Mouse (Mus musculus) kidney, postnatal 0 days (tissue): ENCODE results near the gene Fam129b. TPM values are rescaled to one million over a fixed set of nuclear protein-coding genes. Genes with fewer than 3 reads are reported as not detected.

Experiments used
- ATAC-seq: fragments of 200-750 bp; cut with Nextera tagmentation; replicated peaks from 2 replicates; pipeline ENCODE4 v1.8.0; 2017; ENCODE audit warnings: low read depth, moderate number of reproducible peaks, moderate TSS enrichment, moderate library complexity; ENCODE audit not compliant: low FRiP score
- DNase-seq: peaks from one replicate; pipeline ENCODE4 v3.0.0-alpha.2; 2016; ENCODE audit warnings: low spot score
- H3K27ac ChIP-seq: fragments of 300-500 bp; sonication (generic); 2 replicates; pipeline ENCODE4 v1.5.1; 2014; ENCODE audit warnings: mild to moderate bottlenecking
- H3K27me3 ChIP-seq: fragments of 300-500 bp; sonication (generic); 2 replicates; pipeline ENCODE4 v1.6.1; 2014; ENCODE audit warnings: low read length, mixed read lengths; ENCODE audit not compliant: insufficient read depth
- H3K36me3 ChIP-seq: fragments of 300-500 bp; sonication (generic); 2 replicates; pipeline ENCODE4 v1.6.1; 2014; ENCODE audit warnings: low read length, mixed read lengths; ENCODE audit not compliant: insufficient read depth
- H3K4me1 ChIP-seq: fragments of 300-500 bp; sonication (generic); replicated peaks from 2 replicates; pipeline ENCODE4 v1.6.1; 2014; ENCODE audit warnings: antibody characterized with exemption, low read length, mixed read lengths; ENCODE audit not compliant: insufficient read depth
- H3K4me2 ChIP-seq: fragments of 300-500 bp; sonication (generic); 2 replicates; pipeline ENCODE4 v1.6.1; 2014; ENCODE audit warnings: mild to moderate bottlenecking, low read length, moderate library complexity, mixed read lengths
- H3K4me3 ChIP-seq: fragments of 300-500 bp; sonication (generic); replicated peaks from 2 replicates; pipeline ENCODE4 v1.5.1; 2014; ENCODE audit warnings: low read depth, low read length
- H3K9ac ChIP-seq: fragments of 300-500 bp; sonication (generic); 2 replicates; pipeline ENCODE4 v1.6.1; 2014; ENCODE audit warnings: low read depth, low read length
- H3K9me3 ChIP-seq: fragments of 300-500 bp; sonication (generic); replicated peaks from 2 replicates; pipeline ENCODE4 v1.6.1; 2016; ENCODE audit warnings: low read length, inconsistent platforms, mixed read lengths
- CTCF ChIP-seq: IDR thresholded peaks from 2 replicates; pipeline ENCODE4 v1.5.1; 2016; ENCODE audit warnings: antibody characterized with exemption, low read depth, mild to moderate bottlenecking, moderate library complexity
- WGBS: fragments of 180-500 bp; shearing (Covaris S2); extraction: QIAGEN DNeasy Blood & Tissue Kit; methylation state at CpG from one replicate; pipeline ENCODE4 v1.1.7; 2014; 5-methylcytosine and 5-hydroxymethylcytosine counted together
- polyA plus RNA-seq: library from polyadenylated mRNA; unstranded; fragments of >200 nt; fragmentation: Nextera tagmentation; extraction: Ambion mirVana; gene quantifications from 2 replicates; pipeline ENCODE4 v1.2.1, GENCODE M21; 2015

Fam129b gene
- polyA plus RNA-seq, 1 experiment from 2014 or later = 42.2 TPM

DNA sequence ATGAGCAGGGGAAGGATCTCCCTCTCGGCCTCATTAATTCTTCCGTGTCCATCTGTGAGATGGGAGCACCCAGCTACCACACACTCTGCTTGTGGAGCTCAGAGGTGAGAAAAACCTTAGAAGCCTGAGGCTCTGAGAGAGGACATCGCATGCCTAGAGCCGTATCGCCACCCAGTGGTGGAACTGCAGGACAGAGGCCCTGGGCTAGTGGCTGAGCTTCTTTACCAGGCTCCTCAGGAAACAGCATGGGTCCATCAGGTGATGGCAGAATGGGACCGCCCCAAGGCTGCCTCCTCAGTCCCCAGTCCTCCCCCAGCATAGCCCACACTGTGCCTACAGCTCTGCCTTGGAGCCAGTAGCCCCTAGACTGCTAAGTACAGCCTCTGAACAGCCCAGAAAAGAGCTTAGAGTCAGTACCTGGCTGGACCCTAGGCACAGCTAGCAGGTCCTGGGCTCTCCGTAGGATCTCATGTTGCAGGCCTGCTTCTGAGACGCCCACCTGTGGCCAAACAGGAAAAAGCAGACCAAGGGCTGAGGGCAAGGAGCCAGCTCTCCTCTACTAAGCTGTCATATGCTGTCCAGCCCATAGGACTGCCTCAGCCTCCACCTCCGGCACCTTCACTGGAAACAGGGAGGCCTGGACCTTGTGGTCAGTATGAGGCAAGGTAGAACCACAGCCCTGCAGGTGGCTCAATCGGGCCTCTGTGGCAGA is 52.5 kb downstream of the Fam129b start:
- Histone ChIP-seq H3K27ac (no peak overlapping the region), H3K9me3 (no peaks in the 10 kb centered on the region), H3K27me3 (no peaks in the 10 kb centered on the region), H3K4me1 (no peaks in the 10 kb centered on the region), H3K4me3 (no peak overlapping the region), H3K9ac (no peak overlapping the region), H3K4me2 (no peak overlapping the region), H3K36me3 (peaks cover 19% of the 10 kb centered on the region)
- TF ChIP-seq CTCF = peak; percentile 92
- DNase-seq (peak; percentile 90), ATAC-seq (peak; percentile 47)
- WGBS = 26% methylated on average over 10 of the region's 10 CpGs

DNA sequence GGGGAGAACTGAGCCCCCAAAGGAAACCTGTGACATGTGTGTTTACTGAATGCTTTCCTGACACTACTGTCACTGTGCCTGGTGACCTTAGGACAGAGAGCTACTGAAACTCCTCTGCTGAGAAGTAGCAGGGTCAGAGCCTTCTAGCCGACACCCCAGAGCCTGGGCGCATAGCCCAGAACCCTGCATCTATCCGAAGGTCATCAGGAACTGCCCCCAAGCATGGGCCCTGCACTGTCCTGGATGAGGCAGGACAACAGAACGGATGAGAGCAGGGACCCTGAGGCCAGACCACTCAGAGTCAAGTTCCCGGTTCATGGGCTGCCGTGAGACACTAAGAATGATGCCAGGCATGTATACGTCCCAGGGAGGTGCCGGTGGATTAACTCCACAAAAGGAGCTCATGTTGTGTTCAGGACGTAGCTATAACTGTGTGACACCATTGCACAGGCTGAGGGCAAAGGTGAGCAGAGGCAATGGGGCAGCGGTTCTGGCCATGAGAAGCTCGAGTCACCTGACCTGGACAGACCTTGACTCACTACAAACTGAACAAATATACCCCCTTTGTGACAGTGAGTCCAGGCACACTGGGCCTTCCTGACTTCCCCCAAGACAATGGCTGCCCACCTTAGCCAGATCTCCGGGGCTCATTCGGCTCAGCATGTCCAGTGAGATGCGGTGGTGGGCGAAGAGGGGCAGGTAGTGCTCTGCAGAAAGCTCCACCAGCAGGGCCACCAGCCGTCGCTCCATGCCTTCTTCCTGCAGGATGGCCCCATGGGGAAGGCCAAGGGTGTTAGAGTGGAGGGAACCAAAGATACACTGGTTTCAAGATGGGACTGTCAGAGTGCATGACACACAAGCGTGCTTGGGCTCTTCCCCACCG is 53.3 kb downstream of the Fam129b start:
- H3K4me2 ChIP-seq = no peak overlapping the region
- H3K9ac ChIP-seq = no peak overlapping the region
- 0 out of 2 replicates have a peak, but pooled peaks cover 15% of the 10 kb centered on the region for H3K36me3 ChIP-seq
- H3K4me1 ChIP-seq = no peaks in the 10 kb centered on the region
- no peaks in the 10 kb centered on the region for H3K9me3 ChIP-seq
- WGBS = 84% methylated on average over 19 of the region's 19 CpGs
- H3K27me3 ChIP-seq = no peaks in the 10 kb centered on the region
- DNase-seq (no peak), ATAC-seq (no peak)
- H3K27ac ChIP-seq = no peak overlapping the region
- no peak overlapping the region for H3K4me3 ChIP-seq
- no peak for TF ChIP-seq CTCF

DNA sequence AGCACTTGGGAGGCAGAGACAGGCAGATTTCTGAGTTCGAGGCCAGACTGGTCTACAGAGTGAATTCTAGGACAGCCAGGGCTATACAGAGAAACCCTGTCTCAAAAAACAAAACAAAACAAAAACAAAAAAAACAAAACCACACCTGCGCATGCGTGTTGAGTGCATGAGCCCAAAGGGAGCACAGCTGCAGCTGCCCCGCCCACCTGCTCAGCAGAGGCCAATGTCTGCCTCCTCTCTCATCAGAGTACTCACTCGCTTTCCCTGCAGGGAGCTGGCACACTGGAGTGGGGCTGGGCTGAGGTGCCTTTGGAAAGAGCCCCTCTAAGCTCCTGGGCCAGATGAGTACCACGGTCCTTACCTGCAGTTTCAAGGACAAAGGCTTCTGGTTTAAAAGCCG is 55.8 kb downstream of the Fam129b start:
- no peak overlapping the region for H3K27ac ChIP-seq
- DNase-seq (no peak), ATAC-seq (no peak)
- H3K4me2 ChIP-seq = no peak overlapping the region
- H3K4me3 ChIP-seq = no peak overlapping the region
- no peaks in the 10 kb centered on the region for H3K4me1 ChIP-seq
- H3K27me3 ChIP-seq = no peaks in the 10 kb centered on the region
- TF ChIP-seq CTCF = no peak
- no peaks in the 10 kb centered on the region for H3K9me3 ChIP-seq
- 70% methylated on average over 7 of the region's 7 CpGs for WGBS
- 0 out of 2 replicates have a peak, but pooled peaks cover 10% of the 10 kb centered on the region for H3K36me3 ChIP-seq
- no peak overlapping the region for H3K9ac ChIP-seq

DNA sequence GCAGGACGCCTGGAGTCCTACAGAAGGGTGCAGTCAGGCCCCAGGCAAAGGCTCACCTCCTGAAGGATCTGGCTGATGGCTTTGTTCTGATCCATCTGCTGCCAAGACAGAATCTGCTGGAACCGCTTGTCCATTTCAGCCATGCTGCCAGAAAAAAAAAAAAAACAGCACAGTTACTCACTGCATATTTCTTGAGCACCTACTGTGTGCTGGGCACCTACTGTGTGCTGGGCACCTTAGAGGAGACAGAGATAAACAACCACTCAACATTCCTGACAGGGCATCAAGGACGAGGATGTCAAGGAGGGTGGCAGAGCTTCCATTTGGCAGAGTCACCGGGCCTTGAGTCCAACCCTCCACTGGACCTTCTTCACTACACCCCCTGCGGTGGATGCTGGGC is 62.8 kb downstream of the Fam129b start:
- no peak overlapping the region for H3K9ac ChIP-seq
- DNase-seq (no peak), ATAC-seq (no peak)
- no peak overlapping the region for H3K27ac ChIP-seq
- peaks cover 22% of the 10 kb centered on the region for H3K36me3 ChIP-seq
- H3K4me3 ChIP-seq = no peak overlapping the region
- no peaks in the 10 kb centered on the region for H3K27me3 ChIP-seq
- H3K4me1 ChIP-seq = no peaks in the 10 kb centered on the region
- H3K4me2 ChIP-seq = no peak overlapping the region
- WGBS = 92% methylated on average over 5 of the region's 5 CpGs
- no peak for TF ChIP-seq CTCF
- H3K9me3 ChIP-seq = no peaks in the 10 kb centered on the region

DNA sequence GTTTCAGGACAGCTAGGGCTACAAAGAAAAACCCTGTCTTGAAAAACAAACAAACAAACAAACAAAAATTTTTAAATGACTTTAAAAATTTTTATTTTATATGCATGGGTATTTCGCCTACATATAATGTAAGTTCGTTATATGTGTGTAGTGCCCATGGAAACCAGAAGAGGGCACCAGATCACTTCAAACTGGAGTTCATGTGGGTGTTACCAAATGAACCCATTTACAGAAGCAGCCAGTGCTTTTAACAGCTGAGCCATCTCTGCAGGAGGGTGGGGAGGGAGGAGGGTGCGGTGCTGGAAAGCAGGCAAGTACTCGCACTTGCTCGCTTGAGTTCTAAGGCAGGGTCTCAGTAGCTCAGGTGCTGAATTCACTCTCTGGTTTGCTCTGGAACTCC is 63.5 kb downstream of the Fam129b start:
- TF ChIP-seq CTCF = peak; percentile 71
- no peak for ATAC-seq
- H3K4me3 ChIP-seq = no peak overlapping the region
- H3K4me2 ChIP-seq = no peak overlapping the region
- WGBS = 73% methylated on average over 5 of the region's 5 CpGs
- no peaks in the 10 kb centered on the region for H3K9me3 ChIP-seq
- H3K27me3 ChIP-seq = no peaks in the 10 kb centered on the region
- no peak overlapping the region for H3K9ac ChIP-seq
- no peak overlapping the region for H3K27ac ChIP-seq
- no peaks in the 10 kb centered on the region for H3K4me1 ChIP-seq
- H3K36me3 ChIP-seq = peaks cover 18% of the 10 kb centered on the region
- DNase-seq = peak; percentile 58

DNA sequence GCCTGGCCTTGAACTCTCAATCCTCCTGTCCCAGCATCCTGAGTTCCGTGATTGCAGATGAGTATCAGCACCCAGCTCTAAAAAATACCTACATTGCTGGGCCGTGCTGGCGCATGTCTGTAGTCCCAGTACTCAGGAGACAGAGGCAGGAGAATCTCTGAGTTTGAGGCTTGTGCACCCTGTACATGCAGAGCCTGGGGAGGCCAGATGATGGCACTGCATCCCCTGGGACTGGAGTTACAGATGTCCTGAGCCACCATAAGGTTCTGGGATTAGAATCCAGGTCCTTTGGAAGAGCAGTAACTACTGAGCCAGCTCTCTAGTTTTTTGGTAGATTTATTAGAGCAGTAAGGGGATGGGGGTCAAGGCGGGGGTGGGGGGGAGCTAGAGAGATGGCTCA is 64.6 kb downstream of the Fam129b start:
- peak; percentile 17; the same call in 1 of the 2 replicates for TF ChIP-seq CTCF
- no peaks in the 10 kb centered on the region for H3K27me3 ChIP-seq
- 93% methylated on average over 4 of the region's 4 CpGs for WGBS
- no peak overlapping the region for H3K27ac ChIP-seq
- DNase-seq (no peak), ATAC-seq (no peak)
- H3K4me2 ChIP-seq = no peak overlapping the region
- no peaks in the 10 kb centered on the region for H3K9me3 ChIP-seq
- no peak overlapping the region for H3K4me3 ChIP-seq
- H3K4me1 ChIP-seq = no peaks in the 10 kb centered on the region
- peaks cover 26% of the 10 kb centered on the region for H3K36me3 ChIP-seq
- no peak overlapping the region for H3K9ac ChIP-seq
